Mouse (Mus musculus) adrenal gland, adult 8-10 months (tissue): Measurements from ENCODE around the gene Eef1akmt4. TPM values are rescaled to one million over a fixed set of nuclear protein-coding genes. Genes with fewer than 3 reads are reported as not detected.

ENCODE experiments used
- DNase-seq: peaks from one replicate; pipeline ENCODE4 v3.0.0; 2022
- total RNA-seq, 4 experiments: library from RNA; stranded (reverse); gene quantifications; 2 replicates each; pipeline ENCODE4 v1.2.4; 2022

The Eef1akmt4 gene
- 1 to 10 TPM; 7.3 to 9.5 (median 8.8) TPM for total RNA-seq

DNA sequence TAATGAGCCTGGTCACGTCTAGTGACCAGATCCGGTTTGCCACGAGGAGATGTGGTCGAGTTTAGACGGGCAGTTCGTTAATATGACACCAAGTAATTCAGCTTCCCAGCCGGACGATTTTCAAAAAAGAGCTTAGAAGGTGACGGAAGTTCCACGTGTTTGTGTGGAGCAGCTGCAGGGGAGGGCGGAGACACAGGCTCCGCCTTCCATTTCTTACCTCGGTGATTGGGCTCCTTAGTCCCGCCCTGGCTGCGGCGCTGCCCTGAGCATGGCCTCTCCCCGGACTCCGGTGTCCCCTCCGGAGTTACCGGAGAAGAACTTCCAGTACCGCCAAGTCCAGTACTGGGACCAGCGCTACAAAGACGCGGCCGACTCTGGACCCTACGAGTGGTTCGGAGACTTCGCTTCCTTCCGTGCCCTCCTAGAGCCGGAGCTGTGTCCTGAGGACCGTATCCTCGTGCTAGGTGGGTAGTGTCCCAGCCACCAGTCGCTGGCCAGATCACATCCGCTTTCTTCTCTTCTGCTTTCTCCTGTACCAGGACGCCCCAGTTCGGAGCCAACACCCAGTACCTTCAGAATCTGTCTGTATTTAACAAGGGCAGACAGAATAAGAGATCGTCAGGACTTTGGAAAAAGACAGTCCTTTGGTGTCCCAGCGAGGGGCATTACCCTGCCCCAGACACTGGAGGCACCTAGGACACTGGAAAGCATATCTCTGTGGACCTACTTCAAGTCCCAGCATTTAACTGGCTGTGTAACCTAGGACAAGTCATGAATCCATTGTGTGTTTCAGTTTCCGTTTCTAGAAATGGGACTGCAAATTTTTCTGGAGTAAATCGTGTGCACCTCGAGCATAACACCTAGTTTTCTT is at the start of gene Eef1akmt4, which contains the start of the genes Gm49333 and Alg3:
Gene Eef1akmt4 (plus strand): TSS at position 237 of the 871 bp plus-strand sequence.
Gene Gm49333 (plus strand): TSS at position 254 of the 871 bp plus-strand sequence.
Gene Alg3 (minus strand): TSS at position 379 of the 871 bp plus-strand sequence.
- DNase-seq = peak; percentile 85

DNA sequence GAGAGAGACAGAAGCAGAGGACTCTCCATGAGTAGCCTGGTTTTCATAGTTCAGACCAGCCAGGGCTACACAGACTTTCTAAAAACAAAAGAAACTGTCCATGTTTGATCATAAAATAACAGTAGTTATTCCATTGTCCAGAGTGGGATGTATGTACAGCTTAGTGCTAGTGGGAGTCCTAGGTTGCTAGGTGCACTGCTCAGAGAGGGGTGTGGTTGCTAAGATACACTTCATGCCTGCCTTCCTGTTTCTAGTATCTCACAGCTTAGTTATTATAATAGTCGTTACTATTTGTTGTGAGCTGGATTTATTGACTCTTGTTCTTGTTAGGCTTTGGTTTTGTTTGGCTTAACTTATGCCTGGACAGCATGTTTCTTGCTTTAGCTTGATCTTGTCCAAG is 46.3 kb upstream of the Eef1akmt4 start:
- no peak for DNase-seq

DNA sequence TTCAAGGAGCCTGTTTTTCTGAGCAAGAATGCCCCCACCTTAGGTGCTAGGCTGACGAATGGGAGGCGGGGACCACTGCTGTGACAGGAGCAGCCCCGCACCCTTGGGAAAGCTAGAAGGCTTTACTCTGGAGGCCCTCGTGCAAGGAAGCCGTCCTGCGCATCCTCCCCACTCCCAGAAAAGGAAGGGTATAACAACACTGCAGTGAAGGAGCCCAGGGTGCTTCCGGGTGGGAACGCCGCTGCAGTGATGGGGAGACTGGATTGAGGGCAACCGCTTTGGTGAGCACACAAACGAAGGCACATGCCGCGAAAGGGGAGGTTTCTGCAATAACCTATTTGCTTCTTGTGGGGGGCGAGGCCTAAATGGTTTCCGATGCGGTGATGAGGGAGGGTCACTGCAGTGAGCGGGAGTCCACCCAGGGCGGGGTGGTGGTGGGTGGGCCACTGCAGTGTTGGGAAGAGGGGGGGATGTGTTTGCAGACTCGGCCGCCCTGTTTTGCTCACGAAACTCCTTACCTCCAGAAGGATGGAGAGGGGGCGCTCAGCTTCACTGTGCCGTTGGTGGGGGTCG is 21.9 kb upstream of the Eef1akmt4 start, which contains the start of gene Vwa5b2:
Gene Vwa5b2 (plus strand): TSS at position 106 of the 573 bp plus-strand sequence.
- no peak for DNase-seq

DNA sequence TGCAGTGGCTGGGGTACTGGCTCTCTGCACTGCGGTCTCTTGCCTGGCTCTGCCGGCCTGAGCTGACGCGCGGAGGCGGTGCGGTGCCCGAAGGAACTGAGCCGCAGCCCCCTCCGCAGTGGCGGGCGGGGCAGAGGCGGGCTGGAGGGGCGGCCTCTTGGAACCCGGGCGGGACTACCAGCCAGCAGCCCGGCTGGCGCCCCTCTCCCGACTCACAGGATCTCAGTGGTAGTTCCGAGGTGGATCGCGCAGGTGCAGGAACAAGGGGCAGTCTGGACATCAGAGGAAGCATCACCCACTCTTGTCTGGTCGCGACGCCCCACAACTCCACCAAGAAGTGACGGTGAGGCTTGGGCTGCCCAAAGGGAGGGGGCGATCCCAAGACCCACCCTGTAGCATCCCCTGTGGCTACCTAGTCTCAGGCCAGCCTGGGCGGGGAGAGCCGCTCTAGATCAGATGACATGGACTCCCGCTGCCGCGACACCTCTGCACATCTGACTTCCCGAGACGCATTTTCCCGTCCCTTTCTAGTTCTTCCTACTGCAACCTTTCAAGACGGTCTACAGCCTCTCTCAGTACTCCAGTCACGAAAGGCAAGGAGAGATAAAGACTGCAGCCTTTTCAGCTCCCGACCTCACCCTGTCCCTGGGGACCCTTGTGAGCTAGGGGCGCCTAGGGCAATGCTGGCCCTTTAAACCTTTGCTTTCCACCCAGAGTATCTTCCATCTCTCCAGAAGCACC is 21.3 kb upstream of the Eef1akmt4 start:
- no peak for DNase-seq

- no peak for DNase-seq
These were observed 20.7 kb upstream of the Eef1akmt4 start for GRCm38 (mm10) chr16:20590680-20591038.

DNA sequence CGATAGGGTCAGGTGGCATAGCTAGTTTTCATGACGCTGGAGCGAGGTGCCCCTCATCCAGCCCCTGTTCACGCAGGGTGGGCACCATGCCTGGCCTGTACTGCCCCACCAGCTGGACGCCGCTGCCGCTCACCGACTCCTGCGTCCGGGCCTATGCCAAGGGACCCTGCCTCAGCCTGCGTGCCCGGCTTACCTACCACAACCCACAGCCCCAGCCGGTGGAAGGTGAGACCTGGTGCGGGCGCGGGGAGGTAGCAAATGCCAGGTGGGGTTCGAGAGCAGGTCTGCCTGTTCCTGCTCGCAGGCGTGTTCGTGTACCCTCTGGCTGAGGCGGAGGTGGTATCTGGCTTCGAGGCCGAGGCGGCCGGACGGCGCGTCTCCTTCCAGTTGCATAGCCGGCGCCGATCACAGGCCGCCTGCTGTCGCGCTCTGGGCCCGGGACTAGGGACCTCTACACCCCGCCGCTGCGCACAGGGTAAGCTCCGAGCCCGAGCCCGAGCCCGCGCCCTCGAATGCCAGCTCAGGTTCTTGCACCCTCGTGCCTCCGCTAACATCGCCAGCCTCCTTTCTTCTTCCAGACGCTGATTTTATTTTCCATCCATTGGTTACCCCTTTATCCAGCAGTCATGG is 20.2 kb upstream of the Eef1akmt4 start:
- no peak for DNase-seq

DNA sequence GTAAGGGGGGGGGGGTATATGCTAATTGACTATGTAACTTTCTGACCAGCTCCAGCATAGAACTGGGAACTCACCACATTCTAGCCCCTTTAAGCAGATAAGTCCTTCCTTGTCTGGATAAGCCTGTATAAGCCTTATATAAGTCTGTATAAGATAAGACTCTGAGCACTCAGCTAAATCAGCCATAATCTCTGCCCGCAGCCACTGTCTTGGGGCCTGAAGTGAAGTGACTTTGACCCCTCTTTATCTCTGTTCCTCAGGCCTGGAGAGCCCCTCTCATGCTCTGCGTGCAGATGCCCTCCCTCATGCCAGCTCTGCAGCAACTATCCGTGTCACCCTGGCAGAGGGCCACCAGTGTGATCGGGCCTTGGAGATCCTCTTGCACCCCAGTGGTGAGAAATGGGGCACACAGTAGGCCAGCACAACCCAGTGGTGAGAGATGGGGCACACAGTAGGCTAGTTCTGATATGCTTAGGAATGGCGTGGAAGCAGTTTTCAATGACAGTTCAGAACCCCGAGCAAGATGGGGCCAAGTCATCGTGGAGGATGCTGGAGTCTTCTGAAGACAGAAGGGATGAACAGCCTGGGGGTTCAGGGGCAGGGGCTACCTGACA is 16.2 kb upstream of the Eef1akmt4 start:
- no peak for DNase-seq

DNA sequence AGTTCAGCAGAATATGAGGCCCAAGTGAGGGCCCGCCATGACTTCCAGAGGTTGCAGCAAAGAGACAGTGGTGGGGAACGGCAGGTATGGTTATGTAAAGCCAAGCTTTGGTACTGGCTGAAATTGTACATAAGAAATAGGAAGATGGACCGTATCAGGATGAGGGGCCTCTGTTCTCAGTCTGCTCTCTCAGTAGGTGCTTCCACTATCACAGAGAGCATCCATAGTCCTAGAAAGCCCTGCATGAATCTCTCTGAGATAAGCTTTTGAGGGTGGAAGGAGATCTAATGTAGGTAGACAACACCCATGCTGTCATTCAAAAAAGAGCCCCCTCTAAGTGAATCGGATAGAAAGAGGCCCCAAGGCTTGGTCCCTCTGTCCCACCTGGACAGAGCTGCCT is 15.7 kb upstream of the Eef1akmt4 start:
- DNase-seq = no peak

DNA sequence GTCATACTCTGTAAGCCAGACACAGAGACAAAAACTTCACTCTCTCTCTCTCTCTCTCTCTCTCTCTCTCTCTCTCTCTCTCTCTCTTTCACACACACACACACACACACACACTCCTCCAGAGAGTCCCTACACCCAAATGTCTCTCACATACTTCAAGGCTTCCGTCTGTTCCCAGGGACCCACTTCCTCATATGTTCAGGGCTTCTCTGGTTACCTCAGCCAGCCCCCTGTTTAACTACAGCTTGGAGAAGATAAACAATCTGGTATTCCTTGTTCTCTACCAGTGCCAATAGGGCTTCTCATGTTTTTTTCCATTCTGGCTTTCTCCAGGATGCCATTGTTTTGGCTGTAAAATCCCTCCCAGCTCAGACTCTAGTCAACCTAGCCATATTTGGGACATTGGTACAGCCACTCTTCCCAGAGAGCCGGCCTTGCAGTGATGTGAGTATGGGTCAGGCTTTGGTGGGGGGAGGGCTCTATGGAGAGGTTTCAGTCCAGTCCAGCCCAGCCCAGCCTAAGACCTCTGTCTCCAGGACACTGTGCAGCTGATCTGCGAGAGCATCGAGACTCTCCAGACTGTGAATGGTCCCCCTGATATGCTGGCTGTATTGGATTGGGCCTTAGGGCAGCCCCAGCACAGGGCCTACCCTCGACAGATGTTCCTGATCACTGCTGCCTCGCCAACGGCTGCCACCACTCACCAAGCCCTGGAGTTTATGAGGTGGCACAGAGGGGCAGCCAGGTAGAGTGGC is 14.5 kb upstream of the Eef1akmt4 start:
- no peak for DNase-seq

DNA sequence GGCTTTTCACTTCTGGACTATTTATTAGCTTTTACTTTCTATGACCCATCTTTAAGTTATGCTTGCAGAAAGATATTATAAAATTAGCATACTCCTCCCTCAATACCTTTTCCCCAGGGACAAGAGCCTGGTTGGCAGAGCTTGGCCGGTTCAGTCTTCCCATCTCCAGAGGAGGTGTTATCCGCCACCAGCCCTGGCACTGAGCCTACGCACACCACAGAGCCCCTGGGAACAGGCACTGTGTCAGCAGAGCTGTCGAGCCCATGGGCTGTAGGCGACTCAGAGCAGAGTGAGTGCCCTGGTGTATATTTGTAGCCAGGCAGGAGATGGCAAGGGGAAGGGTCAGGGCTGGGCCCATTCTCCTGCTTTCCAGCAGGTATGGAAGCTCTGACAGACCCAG is 10.9 kb upstream of the Eef1akmt4 start:
- no peak for DNase-seq

DNA sequence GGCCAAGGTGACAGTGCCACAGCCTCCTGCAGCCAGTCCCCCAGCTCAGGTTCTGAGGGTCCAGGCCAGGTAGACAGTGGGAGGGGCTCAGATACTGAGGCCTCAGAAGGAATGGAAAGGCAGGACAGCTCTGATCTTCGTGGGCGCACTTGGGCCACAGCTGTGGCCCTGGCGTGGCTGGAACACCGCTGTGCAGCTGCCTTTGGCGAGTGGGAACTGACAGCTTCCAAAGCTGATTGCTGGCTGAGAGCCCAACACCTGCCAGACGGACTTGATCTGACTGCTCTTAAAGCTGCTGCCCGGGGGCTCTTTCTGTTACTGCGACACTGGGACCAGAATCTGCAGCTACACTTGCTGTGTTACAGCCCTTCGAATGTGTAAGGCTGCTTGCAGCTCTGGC is 6.7 kb upstream of the Eef1akmt4 start:
- no peak for DNase-seq

DNA sequence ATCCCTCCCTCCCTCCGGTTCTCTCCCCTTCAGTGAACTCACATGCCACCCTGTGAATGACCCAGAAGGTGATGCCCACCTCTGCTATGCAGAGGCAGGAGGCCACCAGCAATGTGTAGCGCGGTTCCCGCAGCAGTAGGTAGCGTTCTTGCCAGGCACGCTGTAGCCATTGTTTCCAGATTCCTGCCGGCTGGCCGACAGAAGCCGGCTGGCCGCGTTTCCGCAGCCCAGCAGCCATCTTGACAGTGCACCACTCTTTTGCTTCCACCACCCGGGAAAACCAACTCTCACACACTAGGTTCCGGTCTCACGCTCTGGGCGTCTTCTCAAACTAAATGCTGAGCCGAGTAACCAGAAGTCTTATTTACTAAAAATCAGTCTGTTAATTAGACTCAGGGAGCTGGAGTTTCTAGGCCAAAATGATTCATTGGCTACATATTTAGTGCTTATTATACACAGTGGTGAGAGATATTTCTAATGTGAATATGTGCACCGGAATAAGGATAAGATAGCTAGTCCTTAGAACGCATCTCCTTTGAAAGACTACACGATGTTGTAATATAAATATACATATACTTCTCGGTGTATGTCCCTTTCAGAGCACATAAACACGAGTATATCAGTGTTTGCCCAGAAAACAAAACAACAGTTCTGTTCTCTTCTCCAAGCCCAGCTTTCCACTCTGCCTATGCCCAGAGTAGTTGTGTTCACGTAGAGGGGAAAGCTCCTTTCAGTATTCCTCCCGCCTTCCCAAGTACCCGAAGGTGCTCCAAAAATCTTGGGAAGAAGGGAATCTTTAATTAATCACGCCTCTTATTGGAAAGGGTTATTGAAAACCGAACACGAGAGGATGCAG is 664 bp upstream of the Eef1akmt4 start:
- peak; percentile 56 for DNase-seq

DNA sequence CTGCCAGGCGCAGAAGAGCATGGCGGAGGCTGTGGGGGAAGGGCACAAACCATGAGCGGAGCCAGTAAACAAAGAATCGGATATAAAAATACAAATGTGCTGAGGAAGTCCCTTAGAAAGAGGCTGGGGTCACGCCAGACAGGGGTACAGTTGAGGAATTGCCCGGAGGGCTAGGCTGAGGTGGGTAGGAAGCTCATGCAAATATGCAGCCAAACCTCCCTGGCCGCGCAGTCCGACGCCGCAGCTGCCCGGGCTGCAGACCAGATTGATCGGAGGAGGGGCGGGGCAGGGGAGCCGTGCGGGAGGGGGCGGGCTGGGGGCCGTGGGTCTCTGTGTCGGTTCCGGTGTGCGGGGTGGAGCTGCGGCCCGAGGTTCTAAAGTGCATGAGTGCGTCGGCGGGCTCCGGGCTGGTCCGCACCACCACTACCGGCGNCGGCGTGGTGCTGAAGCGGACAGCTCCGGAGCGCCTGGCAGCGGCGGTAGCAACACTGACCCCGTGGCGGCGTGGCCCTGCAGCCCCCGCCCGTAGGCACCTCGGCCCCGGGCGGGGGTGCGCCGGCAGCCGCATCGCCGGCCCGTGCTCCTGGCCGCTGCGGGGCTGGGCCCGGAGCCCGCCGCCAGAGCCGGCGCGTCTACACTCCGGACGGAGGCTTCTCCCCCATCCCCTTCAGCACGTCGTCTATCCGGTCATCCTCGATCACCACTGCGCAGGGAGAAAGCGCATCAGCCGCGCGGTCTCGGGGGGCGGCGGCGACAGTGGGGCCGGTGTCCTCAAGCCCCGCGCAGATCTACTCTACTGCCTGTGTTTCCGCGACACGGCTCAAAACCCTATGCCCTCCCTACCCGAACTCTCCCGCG is 8.4 kb downstream of the Eef1akmt4 start:
- DNase-seq = no peak

GRCm38 (mm10) chr16:20620399-20620735 is 9.0 kb downstream of the Eef1akmt4 start:
- DNase-seq = peak; percentile 19

DNA sequence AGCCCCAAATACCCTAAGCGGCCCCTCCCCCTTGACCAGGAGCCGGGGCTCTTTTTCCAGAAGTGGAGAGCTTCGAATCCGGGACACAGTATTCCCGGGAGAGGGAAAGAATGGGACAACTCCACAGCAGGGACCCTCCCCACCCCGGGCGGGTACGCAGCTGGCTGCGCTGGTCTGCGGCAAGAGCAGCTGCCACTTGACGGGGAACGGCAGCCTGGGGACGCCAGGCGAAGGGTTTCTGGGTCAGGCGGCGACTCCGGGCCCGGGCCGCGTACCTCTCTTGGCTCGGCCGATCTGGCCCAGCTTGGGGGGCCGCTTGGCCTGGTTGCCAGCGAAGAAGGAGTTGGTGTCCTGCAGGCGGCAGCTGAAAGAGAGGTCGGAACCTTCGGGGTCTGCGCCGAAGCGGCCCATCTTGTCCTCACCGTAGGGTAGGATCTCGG is 9.4 kb downstream of the Eef1akmt4 start:
- DNase-seq = no peak

GRCm38 (mm10) chr16:20621191-20621990 is 10.0 kb downstream of the Eef1akmt4 start, which contains the start of gene Camk2n2:
TSS of gene Camk2n2 (minus strand) at chr16:20621287.
- peak; percentile 55 for DNase-seq

DNA sequence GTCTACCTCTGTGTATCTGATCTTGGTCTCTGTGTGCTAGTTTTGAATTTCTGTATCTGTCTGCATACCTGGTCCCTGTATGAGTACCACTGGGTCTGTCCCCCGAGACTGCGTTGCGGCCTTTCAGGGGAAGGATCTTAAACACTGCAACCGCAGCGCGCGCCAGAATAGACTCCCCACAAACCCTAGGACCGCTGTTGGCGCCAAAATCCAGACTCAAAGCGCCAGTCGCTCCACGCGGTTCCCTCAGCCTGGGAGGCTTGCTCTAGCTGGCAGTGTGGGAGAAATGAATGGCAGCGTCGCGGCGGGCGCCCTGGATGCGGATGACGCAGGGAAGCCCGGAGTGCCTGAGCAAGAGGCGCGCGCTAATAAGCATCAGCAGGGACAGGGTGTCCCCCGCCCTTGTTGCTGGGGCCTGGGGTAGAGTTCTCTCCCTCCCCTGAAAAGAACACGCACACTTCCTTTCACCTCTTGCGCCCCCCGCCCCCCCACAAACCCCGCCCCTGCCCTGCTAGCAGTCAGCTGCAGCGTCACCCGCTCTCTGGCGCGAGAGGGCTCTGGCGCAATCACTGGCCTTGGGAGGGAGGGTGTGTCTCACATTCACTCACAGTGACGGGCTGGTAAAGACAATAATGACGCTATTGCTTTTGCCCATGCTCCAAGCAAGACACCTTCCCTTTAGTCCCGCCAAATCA is 10.7 kb downstream of the Eef1akmt4 start:
- DNase-seq = peak; percentile 89

DNA sequence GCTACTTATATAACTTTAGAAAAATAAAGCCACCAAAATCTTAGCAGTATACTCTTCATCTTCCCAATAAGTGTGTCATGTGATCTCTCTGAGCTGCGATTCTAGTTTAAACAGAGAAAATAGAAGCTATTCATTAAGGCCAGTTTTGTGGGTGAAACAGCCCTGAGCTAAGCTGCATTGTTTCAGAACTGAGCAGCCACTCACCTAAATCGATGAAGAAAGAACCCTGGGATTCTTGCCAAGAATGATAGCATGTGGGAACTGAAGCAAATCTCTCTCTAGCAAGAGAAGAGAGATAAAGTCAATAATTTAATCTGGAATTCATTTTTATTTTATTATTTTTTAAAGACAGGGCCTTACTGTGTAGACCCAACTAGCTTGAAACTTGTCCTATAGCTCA is 11.8 kb downstream of the Eef1akmt4 start:
- no peak for DNase-seq
